Mouse (Mus musculus) bone marrow, adult 2 months (tissue): ENCODE measurements around the gene Rad51b.

Source experiments
- CTCF ChIP-seq: fragments of 200-500 bp; IDR thresholded peaks from 2 replicates; pipeline ENCODE4 v1.5.1; 2011; ENCODE audit warnings: low read length, control low read depth; ENCODE audit not compliant: control insufficient read depth, insufficient read depth
- POLR2A ChIP-seq: fragments of 200-500 bp; IDR thresholded peaks from 2 replicates; pipeline ENCODE4 v1.6.1; 2011; ENCODE audit warnings: low read depth, mild to moderate bottlenecking, control low read depth, low read length, borderline replicate concordance; ENCODE audit not compliant: control insufficient read depth

- TF ChIP-seq POLR2A (no peak), CTCF (no peak)
Measured at GRCm38 (mm10) chr12:79686594-79687325, 389.7 kb downstream of the Rad51b start.
